Mouse (Mus musculus) heart, postnatal 0 days (tissue): ENCODE measurements around the gene Swt1. TPM values are rescaled to one million over a fixed set of nuclear protein-coding genes. Genes with fewer than 3 reads are reported as not detected.
"Not testable (repeated sequence)": the region's sequence is repeated elsewhere in the genome, so short reads cannot be mapped to it uniquely, and the experiment has no call there.

Experiments used
- ATAC-seq: fragments of 200-750 bp; cut with Nextera tagmentation; 2 replicates; pipeline ENCODE4 v1.8.0; 2017; ENCODE audit warnings: low read depth, moderate number of reproducible peaks, moderate library complexity; ENCODE audit not compliant: insufficient read depth
- DNase-seq: peaks from one replicate; pipeline ENCODE4 v3.0.0-alpha.2; 2016; ENCODE audit warnings: low spot score
- H3K27ac ChIP-seq: fragments of 300-500 bp; sonication (generic); 2 replicates; pipeline ENCODE4 v1.5.1; 2014; ENCODE audit warnings: low read depth, mild to moderate bottlenecking
- H3K27me3 ChIP-seq: fragments of 300-500 bp; sonication (generic); 2 replicates; pipeline ENCODE4 v1.6.1; 2014; ENCODE audit warnings: low read length, mixed read lengths; ENCODE audit not compliant: control insufficient read depth, insufficient read depth
- H3K36me3 ChIP-seq: fragments of 300-500 bp; sonication (generic); replicated peaks from 2 replicates; pipeline ENCODE4 v1.6.1; 2014; ENCODE audit warnings: low read length, mixed read lengths; ENCODE audit not compliant: control insufficient read depth, insufficient read depth
- H3K4me1 ChIP-seq: fragments of 300-500 bp; sonication (generic); 2 replicates; pipeline ENCODE4 v1.6.1; 2014; ENCODE audit warnings: antibody characterized with exemption; ENCODE audit not compliant: control insufficient read depth, insufficient read depth
- H3K4me2 ChIP-seq: fragments of 300-500 bp; sonication (generic); 2 replicates; pipeline ENCODE4 v1.6.1; 2014; ENCODE audit warnings: low read depth, mild to moderate bottlenecking, low read length, moderate library complexity
- H3K4me3 ChIP-seq: fragments of 300-500 bp; sonication (generic); 2 replicates; pipeline ENCODE4 v1.5.1; 2014; ENCODE audit warnings: low read depth, low read length
- H3K9ac ChIP-seq: fragments of 300-500 bp; sonication (generic); replicated peaks from 2 replicates; pipeline ENCODE4 v1.6.1; 2014; ENCODE audit warnings: low read depth, low read length, mixed read lengths
- H3K9me3 ChIP-seq: fragments of 300-500 bp; sonication (generic); replicated peaks from 2 replicates; pipeline ENCODE4 v1.6.1; 2016; ENCODE audit warnings: low read length; ENCODE audit not compliant: control insufficient read depth
- CTCF ChIP-seq: IDR thresholded peaks from 2 replicates; pipeline ENCODE4 v1.5.1; 2016; ENCODE audit warnings: antibody characterized with exemption, control low read depth, low read depth
- EP300 ChIP-seq: IDR thresholded peaks from 2 replicates; pipeline ENCODE4 v1.6.1; 2016; ENCODE audit warnings: antibody characterized with exemption, low read depth
- WGBS: fragments of 180-500 bp; shearing (Covaris S2); extraction: QIAGEN DNeasy Blood & Tissue Kit; methylation state at CpG from one replicate; pipeline ENCODE4 v1.1.7; 2014; 5-methylcytosine and 5-hydroxymethylcytosine counted together
- polyA plus RNA-seq: library from polyadenylated mRNA; unstranded; fragments of >200 nt; fragmentation: Nextera tagmentation; extraction: Ambion mirVana; gene quantifications from 2 replicates; pipeline ENCODE4 v1.2.1, GENCODE M21; 2015
- total RNA-seq: library from RNA; depleted of rRNA; stranded (reverse); fragments of >200 nt; gene quantifications from 2 replicates; pipeline ENCODE4 v1.2.3, GENCODE M21; 2014; ENCODE audit warnings: low replicate concordance; rRNA removed

The Swt1 gene
- total RNA-seq (2.9 and 18.1 TPM in 2 replicates), polyA plus RNA-seq (15.9 TPM in 2 replicates)

DNA sequence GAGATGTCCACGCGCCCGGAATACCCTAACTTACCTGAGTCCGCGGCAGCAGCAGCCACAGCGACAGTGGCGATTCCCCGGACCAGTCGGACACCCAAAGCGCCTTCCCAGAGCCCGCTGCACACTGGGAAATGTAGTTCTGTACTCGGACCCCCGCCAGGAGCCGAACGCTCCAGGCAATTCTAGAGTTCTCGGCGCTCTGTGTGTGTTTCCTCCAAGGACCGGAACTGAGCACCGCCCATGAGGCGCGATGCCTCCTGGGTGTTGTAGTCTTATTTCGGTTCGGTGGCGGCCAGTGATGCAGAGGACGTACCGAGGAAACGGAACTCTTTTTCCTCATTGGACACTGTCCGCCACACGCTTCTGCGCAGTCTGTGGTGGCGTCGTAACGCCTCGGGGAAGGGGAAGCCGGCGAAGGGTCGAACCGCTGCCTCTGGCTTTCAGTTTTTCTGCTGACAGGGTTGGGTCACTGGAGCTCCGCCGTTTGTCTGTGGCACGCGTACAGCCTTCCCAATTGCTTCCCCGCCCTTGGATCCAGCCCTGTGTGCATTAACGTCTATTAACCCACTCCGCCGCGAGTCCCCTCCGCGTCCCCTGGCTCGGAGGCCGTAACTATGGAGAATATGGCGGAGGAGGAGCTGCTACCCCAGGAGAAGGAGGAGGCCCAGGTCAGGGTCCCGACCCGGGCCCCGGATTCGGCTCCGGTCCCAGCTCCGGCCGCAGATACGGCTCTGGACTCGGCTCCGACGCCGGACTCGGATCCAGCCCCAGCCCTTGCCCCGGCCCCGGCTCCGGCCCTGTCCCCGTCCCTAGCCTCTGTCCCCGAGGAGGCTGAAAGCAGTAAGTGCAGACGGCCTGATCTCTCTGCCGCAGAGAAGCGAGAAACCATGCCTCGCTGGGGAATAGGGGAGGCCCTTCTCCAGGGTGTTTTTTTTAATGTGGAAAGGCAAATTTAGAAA is at the start of gene Swt1, which contains the start of gene Trmt1l:
Swt1 (minus strand) TSS at position 193 of the 959 bp plus-strand sequence.
Trmt1l (plus strand) TSS at position 280 of the 959 bp plus-strand sequence.
- no peaks in the 10 kb centered on the region for H3K9me3 ChIP-seq
- peak within 1 kb of the TSS; percentile 97 for H3K27ac ChIP-seq
- H3K36me3 ChIP-seq, result peaks cover 5% of the 10 kb centered on the region; the same call in 1 of the 2 replicates
- WGBS, result under 1% methylated on average over 74 of the region's 74 CpGs
- H3K9ac ChIP-seq, result peak within 1 kb of the TSS; percentile 92
- peak within 1 kb of the TSS; percentile 91 for H3K4me3 ChIP-seq
- peak; percentile 100 for DNase-seq
- H3K27me3 ChIP-seq, result no peaks in the 10 kb centered on the region
- peak; percentile 99 for ATAC-seq
- peak within 1 kb of the TSS; percentile 72 for H3K4me2 ChIP-seq
- peaks cover 12% of the 10 kb centered on the region for H3K4me1 ChIP-seq
- peak; percentile 68; the same call in 1 of the 2 replicates for TF ChIP-seq EP300
- TF ChIP-seq CTCF, result no peak

DNA sequence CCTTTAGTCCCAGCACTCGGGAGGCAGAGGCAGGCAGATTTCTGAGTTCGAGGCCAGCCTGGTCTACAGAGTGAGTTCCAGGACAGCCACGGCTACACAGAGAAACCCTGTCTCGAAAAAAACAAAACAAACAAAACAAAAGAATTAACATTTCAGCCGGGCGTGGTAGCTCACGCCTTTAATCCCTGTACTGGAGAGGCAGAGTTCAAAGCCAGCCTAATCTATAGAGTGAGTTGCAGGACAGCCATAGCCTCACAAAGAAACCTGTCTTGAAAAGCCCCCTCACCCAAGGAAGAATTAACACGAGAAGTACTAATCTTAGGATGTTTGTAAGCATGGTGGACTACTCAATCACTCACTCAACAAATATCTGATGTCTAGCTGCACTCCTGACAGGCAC is 44.1 kb upstream of the Swt1 start:
- peaks cover 72% of the 10 kb centered on the region for H3K36me3 ChIP-seq
- H3K4me3 ChIP-seq, DNase-seq, ATAC-seq, H3K9ac ChIP-seq, H3K4me2 ChIP-seq, H3K27ac ChIP-seq, H3K9me3 ChIP-seq, H3K4me1 ChIP-seq, H3K27me3 ChIP-seq: not testable (repeated sequence)
- 92% methylated on average over 8 of the region's 8 CpGs for WGBS

DNA sequence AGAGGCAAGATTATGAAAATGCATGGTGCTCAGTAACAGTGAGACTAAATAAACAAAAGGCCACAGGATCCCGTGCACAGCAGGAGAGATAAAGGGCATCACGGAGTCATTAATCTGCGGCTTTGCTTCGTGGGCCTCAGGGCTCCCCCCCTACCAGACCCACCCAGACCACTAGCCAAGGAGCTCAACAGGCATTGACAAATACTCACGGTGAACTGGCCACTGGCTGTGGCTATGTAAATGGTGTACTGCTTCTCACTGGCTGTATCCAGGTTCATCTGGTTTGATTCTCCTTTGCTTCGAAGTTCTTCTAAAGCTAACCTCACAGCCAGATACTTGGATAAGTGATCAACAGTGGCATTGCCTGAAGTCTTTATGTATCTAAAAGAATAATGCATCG is 43.2 kb upstream of the Swt1 start:
- TF ChIP-seq EP300, result no peak
- TF ChIP-seq CTCF, result no peak
- Histone ChIP-seq H3K9me3 (no peaks in the 10 kb centered on the region), H3K4me3 (no peak overlapping the region), H3K9ac (no peak overlapping the region), H3K27me3 (no peaks in the 10 kb centered on the region), H3K4me2 (no peak overlapping the region), H3K4me1 (no peaks in the 10 kb centered on the region), H3K27ac (no peak overlapping the region), H3K36me3 (peaks cover 67% of the 10 kb centered on the region)
- ATAC-seq (no peak), DNase-seq (no peak)
- 77% methylated on average over 7 of the region's 7 CpGs for WGBS

DNA sequence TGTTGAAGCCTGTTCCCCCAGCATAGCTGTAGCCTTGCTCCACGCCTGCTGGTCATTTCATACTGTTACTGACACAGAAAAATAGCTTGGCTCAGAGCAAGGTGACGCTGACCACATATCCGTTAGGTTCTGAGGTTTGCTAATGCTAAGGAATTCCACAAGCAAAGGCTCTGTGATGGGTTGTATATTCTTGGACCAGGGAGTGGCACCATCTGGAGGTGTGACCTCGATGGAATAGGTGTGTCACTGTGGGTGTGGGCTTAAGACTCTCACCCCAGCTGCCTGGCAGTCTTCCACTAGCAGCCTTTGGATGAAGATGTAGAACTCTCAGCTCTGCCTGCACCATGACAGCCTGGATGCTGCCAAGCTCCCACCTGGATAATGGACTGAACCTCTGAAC is 38.3 kb upstream of the Swt1 start:
- ATAC-seq, result no peak

DNA sequence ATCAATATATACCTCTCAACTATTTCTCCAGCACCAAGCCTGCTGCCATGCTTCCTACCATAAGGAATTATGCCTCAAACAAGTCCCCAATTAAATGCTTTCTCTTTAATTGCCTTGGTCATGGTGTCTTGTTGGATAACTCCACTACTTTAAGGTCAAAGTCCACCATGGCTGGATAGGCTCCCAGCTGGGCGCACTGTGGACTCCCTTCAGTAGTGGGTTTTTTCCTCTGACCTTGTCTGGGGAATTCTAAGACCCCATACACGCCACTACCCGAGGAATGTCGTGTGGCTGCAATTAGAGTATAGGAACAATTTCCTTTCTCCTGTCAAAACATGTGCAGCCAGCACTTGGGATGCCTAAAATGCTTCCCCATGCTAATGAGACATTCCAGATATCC is 36.7 kb upstream of the Swt1 start:
- Histone ChIP-seq H3K36me3 (peaks cover 22% of the 10 kb centered on the region), H3K4me1 (peaks cover 3% of the 10 kb centered on the region; the same call in 1 of the 2 replicates), H3K9ac (no peak overlapping the region), H3K4me3 (no peak overlapping the region), H3K4me2 (no peak overlapping the region), H3K27ac (no peak overlapping the region), H3K9me3 (no peaks in the 10 kb centered on the region), H3K27me3 (no peaks in the 10 kb centered on the region)
- WGBS, result 29% methylated on average over 4 of the region's 4 CpGs
- DNase-seq (no peak), ATAC-seq (no peak)
- TF ChIP-seq EP300, result no peak
- no peak for TF ChIP-seq CTCF

More for the DNA sequence above, 38.3 kb upstream of the Swt1 start:
- Histone ChIP-seq H3K9ac (no peak overlapping the region), H3K9me3 (no peaks in the 10 kb centered on the region), H3K4me2 (no peak overlapping the region), H3K27ac (no peak overlapping the region), H3K27me3 (no peaks in the 10 kb centered on the region), H3K36me3 (peaks cover 25% of the 10 kb centered on the region), H3K4me3 (no peak overlapping the region), H3K4me1 (peaks cover 3% of the 10 kb centered on the region; the same call in 1 of the 2 replicates)
- 86% methylated on average over 4 of the region's 4 CpGs for WGBS
- DNase-seq, result no peak
- no peak for TF ChIP-seq CTCF
- no peak for TF ChIP-seq EP300
